Mouse (Mus musculus) limb, embryonic 15.5 days (tissue): ENCODE data around the gene Cmip. TPM values are rescaled to one million over a fixed set of nuclear protein-coding genes. Genes with fewer than 3 reads are reported as not detected.
A peak's percentile ranks its signal among the peaks of the same experiment; 100 is the strongest.

Source experiments
- ATAC-seq: fragments of 200-750 bp; cut with Nextera tagmentation; 2 replicates; pipeline ENCODE4 v1.8.0; 2017; ENCODE audit warnings: low read depth, moderate TSS enrichment; ENCODE audit not compliant: insufficient number of reproducible peaks, low FRiP score, low TSS enrichment
- H3K27ac ChIP-seq: fragments of 300-500 bp; sonication (generic); 2 replicates; pipeline ENCODE4 v1.5.1; 2015; ENCODE audit warnings: moderate library complexity, mild to moderate bottlenecking, inconsistent platforms
- H3K27me3 ChIP-seq: fragments of 300-500 bp; sonication (generic); 2 replicates; pipeline ENCODE4 v1.6.1; 2015; ENCODE audit warnings: inconsistent platforms
- H3K36me3 ChIP-seq: fragments of 300-500 bp; sonication (generic); 2 replicates; pipeline ENCODE4 v1.6.1; 2015; ENCODE audit warnings: inconsistent platforms
- H3K4me1 ChIP-seq: fragments of 300-500 bp; sonication (generic); 2 replicates; pipeline ENCODE4 v1.6.1; 2015; ENCODE audit warnings: inconsistent platforms
- H3K4me2 ChIP-seq: fragments of 300-500 bp; sonication (generic); 2 replicates; pipeline ENCODE4 v1.6.1; 2015; ENCODE audit warnings: mild to moderate bottlenecking, inconsistent platforms
- H3K4me3 ChIP-seq: fragments of 300-500 bp; sonication (generic); 2 replicates; pipeline ENCODE4 v1.5.1; 2015; ENCODE audit warnings: mild to moderate bottlenecking, inconsistent platforms
- H3K9ac ChIP-seq: fragments of 300-500 bp; sonication (generic); 2 replicates; pipeline ENCODE4 v1.6.1; 2015; ENCODE audit warnings: inconsistent platforms
- H3K9me3 ChIP-seq: fragments of 300-500 bp; sonication (generic); 2 replicates; pipeline ENCODE4 v1.6.1; 2016; ENCODE audit warnings: inconsistent platforms
- WGBS: fragments of 180-500 bp; shearing (Covaris S2); methylation state at CpG from one replicate; pipeline ENCODE4 v1.1.7; 2015; 5-methylcytosine and 5-hydroxymethylcytosine counted together
- polyA plus RNA-seq: library from polyadenylated mRNA; unstranded; fragments of >200 nt; fragmentation: Nextera tagmentation; extraction: Ambion mirVana; gene quantifications from 2 replicates; pipeline ENCODE4 v1.2.1, GENCODE M21; 2015

The Cmip gene
- polyA plus RNA-seq, 1 experiment from 2014 or later: 18.8 TPM

DNA sequence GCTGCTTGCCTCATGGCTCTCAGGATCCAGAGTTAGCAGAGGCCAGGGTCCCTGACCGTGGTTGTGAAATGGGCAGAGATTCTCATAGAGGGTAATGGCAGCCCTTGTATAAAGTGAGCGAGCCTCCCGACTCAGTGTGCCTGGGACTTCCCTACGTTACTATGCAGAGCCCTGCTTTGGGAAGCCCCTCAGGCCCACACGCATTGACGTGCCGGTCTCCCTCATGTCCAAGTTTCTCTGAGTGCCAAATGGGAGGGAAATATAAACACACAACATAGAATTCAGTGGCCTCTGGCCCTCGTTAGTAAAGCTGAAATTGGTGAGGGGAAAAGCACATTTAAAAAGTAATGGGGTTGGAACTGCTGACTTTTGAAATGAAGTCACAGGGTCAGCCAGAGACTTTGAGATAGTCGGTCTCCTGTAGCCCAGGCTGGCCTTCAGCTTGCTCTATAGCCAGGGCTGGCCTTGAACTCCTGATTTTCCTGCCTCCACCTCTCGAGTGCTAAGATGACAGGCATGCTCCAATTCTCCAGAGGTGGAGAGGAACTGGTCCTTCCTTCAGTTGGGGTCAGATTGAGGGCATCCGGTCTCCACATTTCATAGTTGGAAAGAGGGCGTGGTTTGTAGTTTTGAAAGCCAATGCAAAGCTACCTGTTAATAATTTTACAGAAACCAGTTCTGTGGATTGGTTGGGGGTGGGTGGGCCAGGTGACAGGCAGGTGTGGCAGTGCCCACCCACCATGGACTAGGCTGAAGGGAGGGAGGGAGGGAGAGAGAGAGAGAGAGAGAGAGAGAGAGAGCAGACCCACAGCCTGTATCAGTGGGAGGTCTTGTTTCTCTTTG, 105.0 kb downstream of the Cmip start:
- Histone ChIP-seq H3K27me3 (no peaks in the 10 kb centered on the region), H3K36me3 (no peaks in the 10 kb centered on the region), H3K9ac (no peak overlapping the region), H3K9me3 (no peaks in the 10 kb centered on the region), H3K4me2 (no peak overlapping the region), H3K27ac (peak overlapping the region; percentile 2; the same call in 1 of the 2 replicates), H3K4me1 (peaks cover 35% of the 10 kb centered on the region), H3K4me3 (no peak overlapping the region)
- 52% methylated on average over 12 of the region's 12 CpGs for WGBS
- ATAC-seq: no peak

DNA sequence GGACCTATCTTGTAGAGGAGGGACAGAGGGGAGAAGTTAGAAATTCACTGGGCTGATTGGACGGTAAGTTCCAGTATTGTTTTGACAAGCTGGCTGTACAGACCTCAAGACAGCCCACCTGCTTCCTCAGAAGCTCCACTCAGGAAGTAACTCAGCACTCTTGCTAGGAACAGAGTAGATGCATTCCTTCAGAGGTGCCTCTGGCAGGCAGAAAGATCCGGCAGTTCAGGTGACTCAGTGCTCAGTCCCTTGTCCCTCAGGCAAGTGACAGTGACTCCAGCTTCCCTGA, 105.5 kb downstream of the Cmip start:
- H3K4me1 ChIP-seq: peaks cover 37% of the 10 kb centered on the region
- no peak for ATAC-seq

DNA sequence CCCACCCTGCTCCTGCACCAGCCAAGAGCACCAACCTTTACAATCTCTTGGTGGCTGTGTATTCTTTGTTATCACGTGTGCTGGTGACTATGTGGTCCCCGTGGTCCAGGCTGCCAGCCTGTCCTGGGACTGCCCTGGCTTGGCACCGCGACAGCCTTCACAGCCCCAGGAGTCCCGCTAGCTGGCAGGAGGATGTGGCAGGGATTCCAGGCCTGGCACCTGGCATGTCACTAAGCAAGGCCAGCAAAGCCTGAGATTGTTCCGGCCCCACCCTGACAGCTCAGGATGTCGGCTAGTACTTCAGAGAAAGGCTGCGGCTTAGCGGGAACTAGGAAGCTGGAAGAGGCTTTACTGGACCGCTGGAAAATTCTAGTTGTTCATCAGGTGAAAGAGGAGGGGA, 106.4 kb downstream of the Cmip start:
- Histone ChIP-seq H3K9ac (no peak overlapping the region), H3K27me3 (no peaks in the 10 kb centered on the region)
- WGBS: 75% methylated on average over 10 of the region's 10 CpGs

More for the DNA sequence above, 105.5 kb downstream of the Cmip start:
- Histone ChIP-seq H3K4me3 (no peak overlapping the region), H3K9me3 (no peaks in the 10 kb centered on the region), H3K4me2 (no peak overlapping the region), H3K27ac (no peak overlapping the region), H3K36me3 (no peaks in the 10 kb centered on the region), H3K9ac (no peak overlapping the region), H3K27me3 (no peaks in the 10 kb centered on the region)
- 39% methylated on average over 2 of the region's 2 CpGs for WGBS

DNA sequence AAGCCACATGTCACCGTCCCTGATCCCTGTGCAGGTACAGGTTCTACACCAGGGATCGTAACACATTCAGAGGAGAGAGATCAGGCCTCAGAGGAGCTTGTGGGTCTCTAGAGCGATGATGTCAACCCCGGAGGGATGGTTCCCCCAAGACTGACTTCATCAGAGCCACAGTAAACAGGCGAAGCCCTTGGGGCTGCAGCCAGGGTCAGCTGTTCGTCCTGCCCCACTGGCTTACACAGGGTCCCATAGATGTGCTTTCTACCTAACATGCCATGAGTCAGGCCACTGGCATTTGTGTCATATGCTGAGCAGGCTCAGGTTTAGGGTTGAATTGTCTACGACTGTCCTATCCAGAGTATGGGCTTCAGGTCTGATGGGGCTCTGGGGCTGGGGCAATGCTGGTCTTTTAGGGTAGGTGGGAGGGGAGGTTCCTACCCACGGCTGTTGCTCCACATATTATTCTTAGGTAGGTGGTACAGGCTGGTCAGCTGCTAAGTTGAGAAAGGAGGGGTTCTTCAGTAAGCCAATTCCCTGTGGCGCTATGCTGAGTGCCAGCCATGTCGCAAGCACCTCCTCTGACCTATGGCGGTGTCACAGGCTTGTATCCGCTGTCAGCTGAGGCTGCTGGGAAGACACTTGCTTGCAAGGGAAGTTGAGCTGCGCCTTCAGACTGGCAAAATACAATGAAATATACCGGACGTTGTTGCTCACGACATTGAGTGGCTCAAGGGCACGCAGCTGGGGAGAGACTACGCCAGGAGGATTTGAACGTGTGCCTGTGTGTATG, 107.7 kb downstream of the Cmip start:
- Histone ChIP-seq H3K4me2 (no peak overlapping the region), H3K36me3 (no peaks in the 10 kb centered on the region), H3K9me3 (no peaks in the 10 kb centered on the region), H3K27me3 (no peaks in the 10 kb centered on the region), H3K9ac (no peak overlapping the region), H3K27ac (no peak overlapping the region), H3K4me1 (peaks cover 53% of the 10 kb centered on the region), H3K4me3 (no peak overlapping the region)
- 83% methylated on average over 19 of the region's 19 CpGs for WGBS
- no peak for ATAC-seq

More for the DNA sequence above, 106.4 kb downstream of the Cmip start:
- H3K36me3 ChIP-seq: no peaks in the 10 kb centered on the region
- no peak for ATAC-seq
- peaks cover 43% of the 10 kb centered on the region for H3K4me1 ChIP-seq
- H3K27ac ChIP-seq: no peak overlapping the region
- no peak overlapping the region for H3K4me2 ChIP-seq
- no peak overlapping the region for H3K4me3 ChIP-seq
- no peaks in the 10 kb centered on the region for H3K9me3 ChIP-seq

DNA sequence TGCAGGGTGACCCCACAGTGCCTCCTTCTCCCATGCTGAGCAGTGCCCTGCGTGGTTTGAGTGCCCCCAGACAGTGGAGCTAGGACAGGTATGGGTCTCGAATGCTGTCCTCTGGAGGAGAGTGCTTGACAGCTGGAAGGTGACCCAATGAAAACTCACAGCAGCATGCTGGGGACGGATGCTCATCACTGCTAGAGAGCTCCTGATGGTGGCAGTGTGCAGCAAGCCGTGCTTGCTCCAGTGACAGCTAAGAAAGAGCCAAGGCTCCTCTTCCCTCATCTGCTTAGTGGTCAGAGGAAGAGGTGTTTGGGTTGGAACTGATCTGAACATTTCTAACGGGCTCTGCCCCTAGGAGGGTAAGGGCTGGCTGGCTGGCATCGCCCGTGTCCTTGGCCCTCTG, 109.6 kb downstream of the Cmip start:
- Histone ChIP-seq H3K27ac (no peak overlapping the region), H3K36me3 (no peaks in the 10 kb centered on the region), H3K4me2 (no peak overlapping the region), H3K4me3 (no peak overlapping the region), H3K27me3 (no peaks in the 10 kb centered on the region), H3K4me1 (peaks cover 61% of the 10 kb centered on the region), H3K9me3 (no peaks in the 10 kb centered on the region), H3K9ac (no peak overlapping the region)
- ATAC-seq: no peak
- WGBS: 64% methylated on average over 7 of the region's 7 CpGs

DNA sequence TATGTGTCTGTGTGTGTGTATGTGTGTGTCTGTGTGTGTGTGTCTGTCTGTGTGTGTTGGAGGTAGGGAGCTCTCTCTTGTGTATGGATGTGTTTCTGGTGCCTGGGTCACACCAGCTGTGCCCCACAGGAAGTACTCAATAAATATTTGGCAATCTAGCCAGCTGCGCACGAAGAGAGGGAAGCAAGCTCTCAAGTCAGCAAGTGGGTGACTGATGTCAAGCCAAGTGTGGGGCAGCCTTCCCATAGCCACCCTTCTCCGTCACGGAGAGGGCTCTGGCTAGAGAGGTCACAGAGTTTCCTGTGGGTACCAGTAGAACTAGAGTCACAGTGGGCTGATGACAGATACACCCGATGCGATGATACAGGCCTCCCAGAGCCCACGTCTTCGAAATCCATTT, 110.6 kb downstream of the Cmip start:
- Histone ChIP-seq H3K9ac (no peak overlapping the region), H3K27ac (no peak overlapping the region)

DNA sequence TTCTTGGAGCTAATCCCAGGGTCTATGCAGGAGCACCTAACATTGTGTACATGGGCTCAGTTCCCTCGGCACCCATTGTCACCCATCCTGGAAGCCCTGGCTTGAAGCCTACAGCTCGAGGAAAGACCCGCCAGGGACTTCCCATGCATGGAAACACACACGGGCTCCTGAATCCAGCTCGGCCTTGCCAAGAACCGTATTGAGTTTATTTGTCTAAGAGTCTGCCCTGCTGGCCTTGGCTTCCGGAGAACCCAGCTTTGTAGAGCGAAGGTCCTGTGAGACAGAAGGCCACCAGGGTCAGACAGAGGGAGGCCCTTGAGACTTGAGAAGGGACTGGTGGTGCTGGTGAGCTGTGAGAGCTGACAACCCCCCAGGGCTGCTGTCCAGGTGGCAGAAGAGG, 111.9 kb downstream of the Cmip start:
- Histone ChIP-seq H3K27ac (no peak overlapping the region), H3K4me1 (peaks cover 58% of the 10 kb centered on the region)

More for the DNA sequence above, 110.6 kb downstream of the Cmip start:
- H3K27me3 ChIP-seq: no peaks in the 10 kb centered on the region
- H3K9me3 ChIP-seq: no peaks in the 10 kb centered on the region
- H3K4me1 ChIP-seq: peaks cover 61% of the 10 kb centered on the region
- no peak for ATAC-seq
- no peaks in the 10 kb centered on the region for H3K36me3 ChIP-seq
- no peak overlapping the region for H3K4me2 ChIP-seq
- H3K4me3 ChIP-seq: no peak overlapping the region
- WGBS: 60% methylated on average over 8 of the region's 8 CpGs

DNA sequence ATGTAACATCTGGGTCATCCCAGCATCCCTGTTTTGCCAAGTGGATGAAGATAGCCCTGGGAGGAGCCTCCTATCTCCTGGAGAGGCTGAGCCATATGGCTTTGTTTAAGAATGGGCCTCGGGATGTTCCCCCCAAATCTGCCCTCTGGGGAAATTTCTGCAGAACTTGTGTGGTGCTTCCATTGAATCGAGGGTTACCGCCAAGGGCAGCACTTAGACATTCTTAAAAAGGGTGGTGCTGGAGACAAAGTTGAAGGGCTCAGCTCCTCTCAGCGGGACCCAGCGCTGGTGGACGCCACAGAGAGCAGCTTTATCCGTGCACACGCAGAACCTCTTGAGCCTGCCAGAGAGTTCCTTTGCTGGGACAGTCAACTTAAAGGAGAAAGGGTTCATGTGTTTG, 113.1 kb downstream of the Cmip start:
- Histone ChIP-seq H3K4me3 (no peak overlapping the region), H3K27ac (0 out of 2 replicates have a peak overlapping the region, but pooled peaks have one; percentile 1), H3K36me3 (no peaks in the 10 kb centered on the region), H3K4me1 (peaks cover 61% of the 10 kb centered on the region), H3K27me3 (no peaks in the 10 kb centered on the region), H3K9ac (no peak overlapping the region), H3K9me3 (no peaks in the 10 kb centered on the region), H3K4me2 (no peak overlapping the region)
- ATAC-seq: no peak
- 65% methylated on average over 8 of the region's 8 CpGs for WGBS

More for the DNA sequence above, 111.9 kb downstream of the Cmip start:
- Histone ChIP-seq H3K9me3 (no peaks in the 10 kb centered on the region), H3K4me3 (no peak overlapping the region), H3K36me3 (no peaks in the 10 kb centered on the region), H3K27me3 (no peaks in the 10 kb centered on the region), H3K9ac (no peak overlapping the region), H3K4me2 (no peak overlapping the region)
- no peak for ATAC-seq
- WGBS: 69% methylated on average over 8 of the region's 8 CpGs

DNA sequence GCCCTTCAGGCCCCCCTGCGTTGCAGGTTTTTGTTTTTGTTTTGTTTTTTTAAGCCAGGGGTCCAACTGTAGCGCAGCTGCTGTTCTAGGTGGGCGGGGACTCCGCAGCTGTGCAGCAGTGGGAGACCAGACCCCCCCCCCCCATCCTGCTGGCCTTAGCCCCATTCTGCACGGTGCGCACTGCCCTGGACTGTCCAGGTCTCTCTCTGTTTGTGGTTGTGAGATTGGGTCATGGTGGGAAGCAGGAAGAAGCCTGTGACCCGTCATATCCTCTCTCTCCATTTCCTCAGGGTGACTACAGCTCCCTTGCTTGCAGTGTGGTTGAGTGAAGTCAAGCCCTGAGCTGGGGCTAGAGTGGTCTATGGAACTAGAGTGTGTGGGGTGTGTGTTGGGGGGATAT, 114.3 kb downstream of the Cmip start:
- H3K4me3 ChIP-seq: no peak overlapping the region
- no peak overlapping the region for H3K4me2 ChIP-seq
- H3K9me3 ChIP-seq: no peaks in the 10 kb centered on the region
- H3K4me1 ChIP-seq: peaks cover 61% of the 10 kb centered on the region
- WGBS: 68% methylated on average over 4 of the region's 7 CpGs
- no peaks in the 10 kb centered on the region for H3K36me3 ChIP-seq
- ATAC-seq: peak; percentile 57; the same call in 1 of the 2 replicates
- no peak overlapping the region for H3K27ac ChIP-seq
- H3K27me3 ChIP-seq: no peaks in the 10 kb centered on the region
- H3K9ac ChIP-seq: no peak overlapping the region

DNA sequence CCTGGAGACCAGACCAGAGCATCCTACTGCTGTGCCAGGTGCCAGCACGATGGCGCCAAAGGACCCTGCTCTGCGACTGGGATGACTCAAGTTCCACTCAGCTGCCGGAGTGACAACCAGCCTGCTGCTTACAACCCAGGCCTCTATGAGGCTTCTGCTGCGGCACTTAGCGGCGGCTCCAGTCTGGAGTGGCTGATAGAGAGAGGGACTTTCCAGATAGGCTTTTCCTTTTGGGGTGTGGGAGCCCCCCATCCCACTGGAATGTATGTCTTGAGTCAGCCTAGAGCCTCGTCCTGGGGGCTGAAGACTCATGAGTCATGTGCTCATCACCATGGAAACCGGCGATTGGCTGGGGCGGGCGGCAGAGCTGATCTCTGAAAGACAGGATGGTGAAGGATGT, 115.2 kb downstream of the Cmip start:
- Histone ChIP-seq H3K9ac (no peak overlapping the region), H3K27me3 (no peaks in the 10 kb centered on the region), H3K27ac (no peak overlapping the region), H3K4me3 (no peak overlapping the region), H3K36me3 (no peaks in the 10 kb centered on the region), H3K4me2 (no peak overlapping the region), H3K4me1 (peaks cover 55% of the 10 kb centered on the region), H3K9me3 (no peaks in the 10 kb centered on the region)
- WGBS: 77% methylated on average over 12 of the region's 12 CpGs
- no peak for ATAC-seq

DNA sequence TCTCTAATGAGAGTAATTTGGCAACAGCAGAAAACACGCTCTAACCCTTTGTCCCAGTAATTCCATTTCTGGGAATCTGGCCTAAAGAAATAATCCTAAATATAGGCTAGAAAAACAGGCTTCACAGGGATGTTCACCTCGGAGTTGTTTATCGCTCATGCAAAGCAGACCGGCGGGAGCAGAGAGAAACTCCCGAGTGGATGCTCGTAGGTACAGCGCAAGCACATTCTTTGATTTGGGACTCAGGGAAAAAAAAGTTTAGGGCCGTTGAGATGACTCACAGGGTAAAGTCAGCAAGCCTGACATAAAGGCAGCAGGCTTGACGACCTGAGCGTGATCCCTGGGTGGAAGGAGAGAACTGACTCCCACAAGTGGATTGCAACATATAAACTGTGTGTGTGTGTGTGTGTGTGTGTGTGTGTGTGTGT, 116.2 kb downstream of the Cmip start:
- peaks cover 48% of the 10 kb centered on the region for H3K4me1 ChIP-seq
- no peaks in the 10 kb centered on the region for H3K9me3 ChIP-seq
- H3K4me3 ChIP-seq: no peak overlapping the region
- no peak overlapping the region for H3K4me2 ChIP-seq
- H3K36me3 ChIP-seq: 0 out of 2 replicates have a peak, but pooled peaks cover 5% of the 10 kb centered on the region
- H3K27ac ChIP-seq: 0 out of 2 replicates have a peak overlapping the region, but pooled peaks have one; percentile 8
- no peak for ATAC-seq
- 37% methylated on average over 11 of the region's 11 CpGs for WGBS
- H3K27me3 ChIP-seq: no peaks in the 10 kb centered on the region
- H3K9ac ChIP-seq: no peak overlapping the region

DNA sequence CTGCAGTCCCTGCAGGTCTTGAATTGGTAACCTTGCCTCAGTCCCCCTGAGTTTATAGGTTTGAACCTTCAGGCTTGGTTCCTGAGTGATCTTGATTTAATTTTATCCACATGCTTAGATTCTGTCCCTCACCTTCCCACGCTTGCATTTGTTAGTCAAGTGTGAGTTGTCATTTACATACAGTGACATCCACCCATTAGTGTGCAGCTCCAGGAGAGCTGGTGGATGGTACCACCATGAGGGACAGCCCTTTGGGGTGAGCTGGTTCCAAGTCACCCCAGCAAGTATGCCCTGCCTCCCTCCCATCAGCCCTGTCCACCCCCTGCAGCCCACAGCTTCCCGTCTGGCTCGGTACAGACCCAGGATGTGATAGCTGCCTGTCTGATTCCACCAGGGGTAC, 117.2 kb downstream of the Cmip start:
- no peak for ATAC-seq
- Histone ChIP-seq H3K4me1 (peaks cover 40% of the 10 kb centered on the region), H3K27me3 (no peaks in the 10 kb centered on the region), H3K4me3 (no peak overlapping the region), H3K36me3 (0 out of 2 replicates have a peak, but pooled peaks cover 11% of the 10 kb centered on the region), H3K9ac (no peak overlapping the region), H3K27ac (no peak overlapping the region), H3K4me2 (no peak overlapping the region), H3K9me3 (no peaks in the 10 kb centered on the region)
- WGBS: 68% methylated on average over 3 of the region's 3 CpGs
